Mouse (Mus musculus) left cerebral cortex, postnatal 25 days (tissue): ENCODE data around the gene Slc25a22. TPM values are rescaled to one million over a fixed set of nuclear protein-coding genes. Genes with fewer than 3 reads are reported as not detected.

Source experiments
- DNase-seq, 2 experiments: peaks; one replicate each; pipeline ENCODE4 v3.0.0; 2022; ENCODE audit warnings: low spot score in 2 of 2, mixed read lengths in 1 of 2
- intact Hi-C: fragments of 180-260 bp; cut with DNase I; formaldehyde crosslinking; loops from one replicate; pipeline ENCODE4 v1.15.1; 2025
- total RNA-seq, 2 experiments: library from RNA; stranded (reverse); gene quantifications; 2 replicates each; pipeline ENCODE4 v1.2.3; 2021

Slc25a22 gene
- total RNA-seq, 2 experiments from 2014 or later = 292 to 311 TPM

GRCm38 (mm10) chr7:141440613-141441012 is 2.9 kb upstream of the Slc25a22 start:
- intact Hi-C loops = no loop called here
- DNase-seq = peak in 1 of 2 experiments; percentile 58

DNA sequence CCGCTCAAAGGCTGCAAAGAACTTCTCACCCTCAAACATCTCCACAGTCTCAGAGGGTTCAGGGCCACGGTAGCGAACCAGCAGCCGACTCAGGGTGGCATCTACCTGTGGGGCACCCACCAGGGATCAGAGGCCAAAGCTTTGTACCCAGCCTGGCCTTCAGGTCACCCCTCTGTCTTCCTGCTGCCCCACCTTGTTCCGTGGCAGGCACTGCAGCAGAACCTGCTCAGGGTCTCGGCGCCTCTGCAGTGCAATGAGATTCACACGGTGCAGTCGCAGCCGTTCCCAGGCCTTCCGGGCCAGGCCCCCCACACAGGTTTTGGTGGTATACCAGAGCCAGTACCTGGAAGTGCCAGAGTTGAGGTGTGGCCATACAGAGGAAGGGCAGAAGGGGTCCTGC is 2.1 kb upstream of the Slc25a22 start:
- DNase-seq = no peak

GRCm38 (mm10) chr7:141439140-141439679 is 1.5 kb upstream of the Slc25a22 start:
- no peak for DNase-seq
- intact Hi-C loops = no loop called here

More for the DNA sequence above, 2.1 kb upstream of the Slc25a22 start:
- intact Hi-C loops = no loop called here

GRCm38 (mm10) chr7:141438201-141438968 is 693 bp upstream of the Slc25a22 start:
- intact Hi-C loops = no loop called here
- no peak for DNase-seq

DNA sequence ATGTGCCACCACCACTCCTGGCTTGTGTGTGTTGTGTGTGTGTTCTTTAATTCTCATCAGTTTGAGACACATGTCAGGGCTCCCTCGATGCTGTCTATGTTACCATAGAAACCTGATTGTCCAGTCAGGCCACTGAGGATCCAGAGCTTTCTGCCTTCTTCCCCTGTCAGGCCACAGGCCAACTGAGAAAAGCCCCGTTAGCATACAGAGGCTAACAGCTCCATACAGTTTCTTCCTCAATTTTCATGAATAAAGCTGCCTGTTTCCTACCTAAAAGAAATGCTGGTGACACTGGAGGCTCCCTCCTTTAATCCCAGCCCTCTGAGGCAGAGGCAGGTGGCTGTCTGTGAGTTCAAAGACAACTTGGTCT is 1.2 kb downstream of the Slc25a22 start:
- no peak for DNase-seq
- intact Hi-C loops = no loop called here

- no peak for DNase-seq
Measured at GRCm38 (mm10) chr7:141435856-141436522, 1.7 kb downstream of the Slc25a22 start.

DNA sequence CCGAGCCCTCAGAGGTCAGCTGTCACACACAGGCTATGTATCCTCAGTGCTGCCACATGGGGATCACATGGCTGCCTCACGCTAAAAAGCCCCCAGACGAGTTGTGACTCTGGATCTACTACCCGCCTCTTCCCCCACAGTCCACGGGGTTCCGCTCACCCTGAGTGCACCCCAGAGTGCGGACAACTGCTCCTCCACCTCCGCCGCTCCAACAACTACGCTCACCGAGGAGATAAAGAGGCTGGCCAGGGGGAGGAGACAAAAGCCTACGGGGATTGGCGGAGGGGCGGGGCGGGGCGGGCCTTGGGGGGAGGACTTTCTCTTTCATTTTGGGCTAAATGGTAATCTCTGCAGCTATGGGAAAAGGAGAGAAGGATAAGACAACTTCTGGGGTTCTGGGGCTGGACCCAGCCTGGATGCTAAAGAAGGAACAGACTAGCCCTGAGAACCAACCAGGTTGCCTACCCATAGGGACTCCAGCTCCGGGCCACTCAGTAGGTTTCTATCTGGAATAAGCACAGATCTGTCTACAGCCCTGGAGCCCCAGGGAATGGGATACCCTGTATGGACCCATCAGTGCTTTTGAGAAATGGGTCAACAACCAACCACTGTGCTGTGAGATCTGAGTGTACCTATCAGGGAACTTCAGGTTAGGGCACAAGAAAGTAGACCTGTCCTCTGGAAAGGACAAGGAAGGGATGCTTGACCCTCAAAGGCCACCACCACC is 2.4 kb downstream of the Slc25a22 start:
- intact Hi-C loops = loop anchor here (2.0 kb wide), 1 partner anchor 20 kb away; the partner anchor contains the start of gene Gatd1
- peak; percentile 51 to 69 for DNase-seq

More at GRCm38 (mm10) chr7:141435856-141436522, 1.7 kb downstream of the Slc25a22 start:
- intact Hi-C loops = loop anchor here (2.0 kb wide), 1 partner anchor 21 kb away; the partner anchor contains the start of gene Gatd1

GRCm38 (mm10) chr7:141434464-141434863 is 3.2 kb downstream of the Slc25a22 start:
- peak; percentile 77 to 89 for DNase-seq
- intact Hi-C loops = loop anchor here (2.0 kb wide), 1 partner anchor 20 kb away; the partner anchor contains the start of gene Gatd1

DNA sequence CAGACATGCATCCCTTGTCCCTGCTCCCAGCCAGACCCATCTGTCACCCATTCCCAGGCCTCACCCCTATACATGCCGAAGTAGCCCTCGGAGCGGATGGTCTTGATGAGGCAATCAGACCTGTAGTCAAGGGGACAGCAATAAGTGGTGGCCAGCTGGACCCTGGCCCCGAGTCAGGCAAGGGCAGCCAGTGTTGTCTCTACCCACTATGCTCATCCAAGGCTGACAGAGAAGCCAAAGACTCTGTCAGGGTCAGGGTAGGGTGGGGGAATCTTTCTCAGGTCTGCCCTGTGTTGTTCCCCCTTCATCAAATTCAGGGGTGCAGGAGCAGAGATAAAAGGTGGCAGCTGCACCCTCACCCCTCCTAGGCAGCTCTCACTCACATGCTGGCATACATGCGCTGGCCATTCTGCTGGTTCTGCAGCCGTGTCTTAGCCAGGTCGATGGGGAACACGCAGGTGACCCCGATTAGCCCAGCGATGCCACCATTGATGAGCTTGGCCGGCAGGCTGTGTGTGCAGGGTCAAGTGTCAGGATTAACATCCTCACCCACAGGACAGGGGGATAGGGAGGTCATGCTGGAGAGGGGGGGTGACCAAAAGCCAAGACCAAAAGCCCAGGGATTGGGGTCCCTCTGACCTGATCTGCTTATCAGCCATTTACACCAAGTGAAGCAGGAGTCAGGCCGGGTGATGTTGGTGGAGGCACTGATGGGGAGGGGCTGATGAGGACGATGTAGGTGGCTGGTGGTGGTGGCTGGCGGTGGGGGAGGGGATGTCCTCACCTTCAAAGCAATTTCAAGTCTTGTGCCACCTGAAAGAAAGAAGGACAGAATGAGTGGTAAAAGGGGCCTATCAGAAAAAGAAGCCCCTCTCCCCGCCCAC is 3.9 kb downstream of the Slc25a22 start:
- intact Hi-C loops = loop anchor here (2.0 kb wide), 1 partner anchor 19 kb away; the partner anchor contains the start of gene Gatd1
- DNase-seq = no peak

GRCm38 (mm10) chr7:141432741-141433516 is 4.8 kb downstream of the Slc25a22 start:
- peak in 1 of 2 experiments; percentile 41 for DNase-seq
- intact Hi-C loops = no loop called here

DNA sequence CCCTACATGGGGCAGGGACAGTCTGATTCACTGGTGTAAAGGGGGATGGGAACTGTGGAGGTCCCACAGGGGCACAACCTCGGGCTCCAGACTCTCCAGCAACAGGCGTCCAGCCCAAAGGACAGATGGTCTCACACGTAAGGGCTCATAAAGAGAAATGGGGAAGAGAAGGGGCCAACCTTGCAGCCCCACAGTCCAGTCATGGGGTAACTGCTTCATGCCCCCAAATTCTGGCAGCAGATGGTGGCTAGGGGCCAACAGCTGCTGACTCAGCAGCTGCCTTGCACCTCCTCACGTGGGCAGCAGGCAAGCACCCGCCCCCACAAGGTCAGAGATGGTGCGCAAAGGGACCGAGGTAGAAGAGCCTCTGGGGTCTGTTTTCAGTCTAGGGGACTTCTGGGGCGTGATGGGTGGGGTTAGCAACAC is 5.5 kb downstream of the Slc25a22 start:
- peak in 1 of 2 experiments; percentile 24 for DNase-seq

GRCm38 (mm10) chr7:141431434-141432185 is 6.1 kb downstream of the Slc25a22 start:
- intact Hi-C loops = no loop called here
- DNase-seq = no peak

More for the DNA sequence above, 5.5 kb downstream of the Slc25a22 start:
- intact Hi-C loops = no loop called here

GRCm38 (mm10) chr7:141430585-141431240 is 7.0 kb downstream of the Slc25a22 start:
- intact Hi-C loops = no loop called here

GRCm38 (mm10) chr7:141429840-141430584 is 7.7 kb downstream of the Slc25a22 start:
- DNase-seq = no peak
- intact Hi-C loops = no loop called here

More at GRCm38 (mm10) chr7:141430585-141431240, 7.0 kb downstream of the Slc25a22 start:
- no peak for DNase-seq

DNA sequence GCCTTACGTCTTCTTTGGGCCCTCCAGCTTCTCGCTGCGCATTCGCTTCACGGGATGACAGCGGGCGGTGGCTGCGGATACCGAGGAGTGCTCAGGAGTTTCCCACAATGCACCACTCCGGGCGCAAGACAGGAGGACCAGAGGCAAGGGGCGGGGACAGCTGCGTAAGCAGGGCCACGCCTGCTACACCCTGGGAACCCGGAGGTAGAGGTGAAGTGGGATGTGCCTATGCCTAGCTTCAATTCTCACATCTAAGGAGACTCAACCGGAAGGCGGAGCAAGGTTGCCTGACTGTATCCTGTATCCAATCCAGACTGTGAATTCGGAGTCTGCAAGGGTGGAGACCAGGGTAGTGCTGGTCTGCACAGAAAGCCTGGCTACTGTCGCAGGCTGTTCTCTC is 8.4 kb downstream of the Slc25a22 start, which contains the start of gene Cend1:
TSS of gene Cend1 (minus strand) at position 182 of the 400 bp plus-strand sequence.
- DNase-seq = peak; percentile 90 to 97
- intact Hi-C loops = no loop called here

GRCm38 (mm10) chr7:141428701-141429100 is 9.0 kb downstream of the Slc25a22 start:
- intact Hi-C loops = no loop called here
- no peak for DNase-seq
